Mouse (Mus musculus) stomach, postnatal 0 days (tissue): ENCODE measurements at regions not wholly inside any gene's neighbourhood (a gene's known extent, or its start where the extent isn't known, plus 50 kb on each side); places are given as distances from the start of the nearest gene placed in this dataset.

ENCODE experiments used
- CTCF ChIP-seq: IDR thresholded peaks from 2 replicates; pipeline ENCODE4 v1.5.1; 2016; ENCODE audit warnings: antibody characterized with exemption, low read depth, mild to moderate bottlenecking, moderate library complexity
- EP300 ChIP-seq: optimal IDR thresholded peaks from 2 replicates; pipeline ENCODE3; 2016; ENCODE audit warnings: antibody characterized with exemption

- TF ChIP-seq CTCF (no peak), EP300 (no peak)
These were observed 229.2 kb downstream of the Anxa1 start for GRCm38 (mm10) chr19:20161502-20161901.
